Mouse (Mus musculus) heart, adult 11 months (tissue): ENCODE data around the gene Ddb2.

Experiments
- DNase-seq: peaks from one replicate; pipeline ENCODE4 v3.0.0; 2022

The Ddb2 gene

DNA sequence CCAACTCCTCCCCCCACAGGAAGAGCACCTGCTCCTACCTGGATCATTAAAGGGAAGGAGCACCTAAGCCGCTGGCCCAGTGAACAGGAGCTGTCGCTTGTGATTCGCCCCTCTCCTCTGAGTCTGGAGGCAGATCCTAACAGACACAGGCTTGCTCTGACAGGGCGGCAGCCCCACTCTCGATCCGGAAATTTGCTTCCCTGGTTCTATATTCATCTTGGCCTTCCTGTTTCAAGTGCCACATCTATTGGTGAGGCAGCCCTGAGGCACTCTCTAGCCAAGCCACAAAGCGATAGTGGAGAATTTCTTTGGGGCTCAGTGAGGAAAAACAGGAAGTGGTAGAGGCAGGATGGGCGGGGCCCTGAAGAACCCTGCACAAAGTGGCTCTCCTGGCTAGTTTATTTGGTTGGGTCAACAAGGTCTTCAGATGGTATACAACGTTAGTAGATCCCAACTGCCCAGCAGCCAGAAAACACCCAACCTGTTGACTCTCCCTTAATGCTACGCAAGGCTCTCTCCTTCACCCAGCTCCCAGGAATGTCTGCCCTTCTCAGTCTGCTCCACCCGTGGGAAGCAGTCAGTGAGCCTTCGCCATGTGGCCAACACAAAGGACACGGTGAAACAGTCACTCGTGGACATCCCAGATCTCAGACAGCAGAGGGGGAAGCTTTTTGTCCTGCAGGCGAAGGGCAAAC is 52.9 kb downstream of the Ddb2 start, which contains the start of gene Madd:
Madd (minus strand) TSS at position 127 of the 695 bp plus-strand sequence.
- peak; percentile 98 for DNase-seq

DNA sequence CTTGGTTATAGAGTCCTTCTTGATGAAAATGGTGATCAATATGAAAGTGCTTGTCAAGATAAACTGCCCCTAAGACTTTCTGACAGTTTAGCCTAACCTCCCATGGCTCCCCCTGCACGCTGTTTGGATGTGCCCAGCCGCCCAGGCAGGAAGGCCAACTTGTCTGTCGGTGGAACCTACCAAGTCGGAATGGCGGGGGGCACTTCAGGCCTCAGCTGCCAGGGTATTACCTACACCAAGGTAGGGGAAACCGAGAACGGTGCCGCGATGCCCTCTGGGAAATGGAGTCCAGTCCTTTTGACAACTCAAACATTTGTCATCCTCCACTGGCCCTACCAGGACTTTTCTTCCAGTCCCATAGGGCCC is 53.7 kb downstream of the Ddb2 start:
- peak; percentile 99 for DNase-seq

DNA sequence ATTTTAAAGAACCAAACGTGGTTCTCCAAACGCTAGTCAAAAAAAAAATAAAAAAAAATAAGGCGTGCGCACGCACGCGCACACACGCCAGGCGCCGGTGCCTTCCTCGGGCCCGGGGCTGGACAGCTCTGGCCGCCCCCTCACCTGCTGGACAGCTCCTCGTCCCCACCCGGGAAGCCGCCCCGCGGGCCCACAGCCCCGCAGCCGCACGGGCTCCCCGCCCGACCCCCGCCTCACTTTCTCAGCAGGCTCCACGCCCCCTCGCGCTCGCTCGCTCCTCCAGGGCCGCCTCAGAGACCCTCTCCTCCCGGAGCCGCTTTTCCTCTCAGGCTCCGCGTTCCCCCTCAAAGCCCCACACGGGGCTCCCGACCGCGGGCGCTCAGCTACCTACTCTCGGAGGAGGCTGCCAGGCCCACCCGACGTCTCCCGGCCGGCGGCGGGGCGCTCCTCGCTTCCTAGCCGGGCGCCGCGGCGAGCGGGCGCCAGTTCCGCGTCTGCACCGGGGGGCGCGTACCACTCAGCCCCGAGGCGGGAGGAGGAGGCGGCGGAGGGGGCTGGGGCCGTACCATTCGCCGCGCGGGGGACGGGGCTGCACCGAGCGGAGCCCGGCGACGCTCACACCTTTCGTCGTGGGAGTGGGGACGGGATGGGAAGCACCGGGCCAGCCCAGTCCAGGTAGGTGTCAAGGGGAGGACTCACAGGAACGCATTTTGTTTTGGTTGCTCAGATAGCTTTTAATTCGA is 54.2 kb downstream of the Ddb2 start:
- peak; percentile 97 for DNase-seq

DNA sequence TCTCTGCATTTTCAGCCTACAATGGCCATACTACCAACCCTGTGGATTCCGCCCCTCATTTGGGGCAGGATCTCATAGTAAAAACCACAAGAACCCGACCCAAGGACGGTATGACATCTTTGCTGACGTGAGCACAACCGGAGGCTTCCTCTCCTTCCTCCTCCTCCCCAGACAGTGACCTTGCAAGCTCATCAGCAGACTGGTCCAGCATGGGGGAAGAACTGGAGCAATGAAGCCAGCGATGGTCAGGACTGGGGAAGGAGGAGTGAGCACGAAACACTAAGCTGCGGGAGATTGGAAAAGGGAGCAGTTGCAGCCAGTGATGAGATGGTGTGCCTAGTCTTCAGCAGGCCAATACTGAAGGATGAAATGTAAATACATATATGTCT is 54.8 kb downstream of the Ddb2 start:
- DNase-seq = peak; percentile 93

DNA sequence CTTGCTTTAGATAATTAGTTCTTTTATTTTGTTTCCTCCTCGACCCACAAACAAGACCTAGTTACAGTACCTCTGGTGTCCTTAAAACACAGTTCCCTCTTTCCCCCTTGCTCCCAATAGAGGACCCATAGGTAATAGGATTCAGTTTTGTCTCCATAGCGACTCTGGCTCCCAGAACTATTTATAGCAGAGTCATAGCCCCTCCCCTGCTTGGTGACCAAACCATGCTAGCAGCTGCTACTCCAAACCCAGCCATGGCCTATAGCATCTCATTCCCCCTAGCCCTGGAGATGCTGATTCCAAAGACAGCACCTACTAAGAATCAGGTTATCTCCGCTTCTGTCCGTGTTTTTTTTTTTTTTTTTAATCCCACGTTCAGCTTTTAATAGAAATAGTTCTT is 56.1 kb downstream of the Ddb2 start:
- no peak for DNase-seq

DNA sequence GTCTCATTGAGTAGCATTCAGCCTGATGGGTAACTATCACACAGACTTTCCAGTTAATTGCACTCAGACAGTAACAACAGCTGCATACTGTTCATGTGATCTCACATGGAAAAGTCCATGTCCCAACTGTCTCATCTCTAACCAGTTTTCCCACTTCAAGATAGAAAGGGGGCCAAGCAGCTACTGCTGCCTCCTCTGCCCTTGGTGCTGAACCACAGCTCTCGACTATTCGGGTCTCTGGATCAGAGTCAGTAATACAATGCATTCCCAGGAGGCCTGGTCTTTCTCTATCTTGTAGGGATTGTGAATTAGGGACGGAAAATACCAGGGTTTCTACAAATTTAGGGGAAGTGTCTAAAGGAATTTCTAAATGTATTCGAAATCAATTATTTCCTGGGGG is 57.0 kb downstream of the Ddb2 start:
- no peak for DNase-seq

DNA sequence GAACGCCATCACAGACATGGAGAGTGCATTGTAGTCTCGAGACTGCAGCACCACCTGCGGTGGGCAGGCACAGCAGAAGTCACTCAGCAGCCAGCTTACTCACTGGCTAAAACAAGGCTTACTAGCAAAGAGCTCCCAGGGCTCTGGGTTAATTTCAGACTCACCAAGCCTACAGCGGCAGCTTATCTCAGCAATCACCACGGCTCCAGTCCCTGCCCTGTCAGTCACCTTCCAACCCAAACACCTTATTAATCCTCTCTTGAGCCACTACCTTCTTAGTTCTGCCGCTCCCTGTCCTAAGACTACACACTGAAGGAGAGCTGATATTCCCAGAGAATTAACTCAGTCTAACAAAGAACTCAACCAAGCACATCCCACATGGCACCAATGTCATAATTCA is 60.5 kb downstream of the Ddb2 start:
- DNase-seq = no peak

GRCm38 (mm10) chr2:91175490-91175889 is 61.3 kb downstream of the Ddb2 start:
- no peak for DNase-seq

DNA sequence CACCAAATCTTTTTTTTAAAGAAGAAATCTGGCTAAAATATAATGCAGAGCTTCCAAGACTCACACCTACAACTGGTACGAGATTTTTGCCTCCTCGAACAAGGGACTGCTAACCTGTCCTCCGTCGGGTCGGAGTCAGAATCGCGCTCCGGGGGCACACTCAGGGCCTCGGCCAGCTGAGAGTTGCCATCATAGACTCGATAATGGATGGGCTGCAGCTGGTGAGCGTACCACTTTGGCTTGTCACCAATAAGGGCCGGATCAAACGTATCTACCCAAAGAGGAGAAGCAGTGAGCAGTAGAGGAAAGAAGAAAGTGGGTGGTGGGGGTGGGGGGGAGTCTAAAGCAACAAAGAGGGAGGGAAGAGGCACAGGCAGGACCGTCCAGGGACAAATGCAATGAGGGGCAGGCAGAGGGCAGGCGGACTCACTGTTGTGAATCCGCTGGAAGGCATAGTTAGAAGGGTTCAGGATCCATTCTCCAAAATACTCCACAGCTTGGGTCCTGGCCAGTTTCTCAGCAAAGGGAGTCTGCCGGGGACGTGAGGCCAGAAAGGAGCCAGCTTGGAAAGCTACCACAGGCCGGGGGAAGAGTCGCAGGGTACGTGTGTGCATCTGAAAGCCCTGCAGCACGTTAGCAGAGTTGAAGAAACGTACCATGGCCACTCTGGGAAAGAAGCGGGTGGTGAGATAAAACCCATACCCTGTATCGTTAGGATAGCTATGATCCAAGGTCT is 67.0 kb downstream of the Ddb2 start:
- DNase-seq = no peak

- no peak for DNase-seq
These were observed 69.2 kb downstream of the Ddb2 start for GRCm38 (mm10) chr2:91167629-91168028.

GRCm38 (mm10) chr2:91164991-91165390 is 71.8 kb downstream of the Ddb2 start:
- no peak for DNase-seq

GRCm38 (mm10) chr2:91163532-91163931 is 73.2 kb downstream of the Ddb2 start:
- DNase-seq = no peak

- DNase-seq = no peak
These were observed 73.8 kb downstream of the Ddb2 start for GRCm38 (mm10) chr2:91162952-91163351.
